Mouse (Mus musculus): ENCODE data around the gene Khdc1c. TPM values are rescaled to one million over a fixed set of nuclear protein-coding genes. Genes with fewer than 3 reads are reported as not detected.
A peak's percentile ranks its signal among the peaks of the same experiment; 100 is the strongest.
"Not testable (repeated sequence)": the region's sequence is repeated elsewhere in the genome, so short reads cannot be mapped to it uniquely, and the experiment has no call there.

Khdc1c gene
- polyA plus RNA-seq (2016; fragmentation: Nextera tagmentation; extraction: Ambion mirVana): not detected in 2 replicates

DNA sequence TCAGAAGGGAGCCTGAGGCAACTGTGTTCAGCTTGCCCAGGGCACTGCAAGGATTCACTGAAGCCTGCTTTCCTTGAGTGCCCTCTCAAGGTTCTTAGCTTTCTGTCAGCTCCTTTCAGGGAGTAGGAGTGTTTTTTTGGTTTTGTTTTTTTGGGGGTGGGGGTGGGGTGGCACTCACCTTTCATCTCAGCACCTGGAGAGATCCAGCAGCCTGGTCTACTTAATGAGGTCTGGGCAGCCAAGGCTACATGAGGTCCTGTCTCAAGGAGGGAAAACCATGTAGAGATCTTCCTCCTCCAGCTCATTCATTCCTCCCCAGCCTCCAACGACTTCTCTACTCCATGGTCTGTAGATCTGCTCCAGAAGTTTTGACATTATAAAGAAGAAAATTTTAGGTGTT lies at the start of gene Khdc1c:
Gene Khdc1c (plus strand): TSS at position 301 of the 400 bp plus-strand sequence.
- 56% methylated on average over 1 of the region's 1 CpGs for WGBS
- H3K4me1 ChIP-seq, H3K4me3 ChIP-seq: not testable (repeated sequence)

DNA sequence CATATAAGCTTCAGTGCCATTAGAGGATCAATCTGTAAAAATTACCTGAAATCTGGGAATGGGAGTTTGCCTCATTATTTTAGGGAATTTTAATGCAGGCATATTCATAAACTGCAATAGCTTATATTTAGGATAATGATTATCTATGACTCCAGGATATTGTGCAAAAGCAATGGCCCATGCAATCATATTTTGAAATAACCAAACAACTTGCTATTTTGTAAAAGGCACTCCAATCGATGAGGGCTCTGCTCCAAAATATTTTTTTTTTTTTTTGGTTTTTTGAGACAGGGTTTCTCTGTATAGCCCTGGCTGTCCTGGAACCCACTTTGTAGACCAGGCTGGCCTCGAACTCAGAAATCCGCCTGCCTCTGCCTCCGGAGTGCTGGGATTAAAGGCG lies 47.9 kb upstream of the Khdc1c start:
- not testable (repeated sequence) for H3K27me3 ChIP-seq (ENCODE audit: low read depth, poor library complexity, severe bottlenecking); H3K4me3 ChIP-seq; H3K9me3 ChIP-seq (replicated peaks); H3K27ac ChIP-seq (replicated peaks); H3K4me1 ChIP-seq; H3K36me3 ChIP-seq; DNase-seq (ENCODE audit: low spot score)
- WGBS: 92% methylated on average over 5 of the region's 5 CpGs

More for the DNA sequence above, at the start of gene Khdc1c:
- not testable (repeated sequence) for H3K27ac ChIP-seq (replicated peaks); DNase-seq (ENCODE audit: low spot score); H3K9me3 ChIP-seq (replicated peaks); H3K27me3 ChIP-seq (ENCODE audit: low read depth, poor library complexity, severe bottlenecking); H3K36me3 ChIP-seq

DNA sequence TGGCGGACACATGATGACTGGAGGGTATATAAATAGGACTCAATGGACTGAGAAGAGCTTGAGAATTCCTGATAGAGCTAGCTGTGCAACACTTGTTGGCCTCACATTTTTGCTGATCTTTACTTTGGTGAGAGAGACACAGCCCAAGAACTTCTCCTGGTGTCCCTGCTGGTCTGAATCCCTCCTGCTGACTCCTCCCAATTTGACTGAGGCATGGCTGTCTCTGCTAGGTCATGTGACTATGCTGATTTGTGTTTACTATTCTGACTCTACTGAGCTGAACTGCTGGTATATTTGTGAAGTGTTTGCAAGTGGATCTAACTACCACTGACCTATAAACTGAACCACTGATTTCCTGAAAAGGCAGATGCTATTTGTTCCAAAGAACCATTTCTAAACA lies 46.5 kb upstream of the Khdc1c start:
- Histone ChIP-seq H3K36me3 (no peaks in the 10 kb centered on the region), H3K9me3 (replicated peaks) (peaks cover 6% of the 10 kb centered on the region; the same call in 1 of the 2 replicates)

DNA sequence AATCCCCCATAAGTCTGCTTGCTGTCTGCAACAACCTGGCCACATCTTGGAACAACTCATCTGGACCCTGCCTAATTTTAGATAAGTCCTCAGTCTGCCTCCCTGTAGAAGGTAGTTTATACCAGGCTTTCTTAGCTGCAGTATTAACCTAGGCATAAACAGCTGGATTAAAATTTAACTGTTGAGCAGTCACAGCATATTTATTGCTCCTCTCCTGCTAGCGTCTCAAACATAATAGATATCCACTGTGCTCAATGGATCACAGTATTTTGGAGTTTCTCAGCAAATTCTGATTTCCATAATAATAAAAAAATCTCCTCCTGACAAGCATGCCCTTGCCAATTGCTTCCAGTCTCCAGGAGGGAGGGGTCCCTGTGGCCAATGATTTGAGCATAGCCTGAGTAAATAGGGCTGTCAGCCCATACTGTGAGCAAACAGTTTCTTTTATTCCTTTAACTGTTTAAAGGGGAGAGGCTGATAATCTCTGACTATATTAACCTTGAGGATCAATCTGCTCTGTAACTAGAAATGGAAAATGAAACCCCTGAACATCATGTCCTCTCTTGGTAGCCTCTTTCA lies 44.0 kb upstream of the Khdc1c start:
- Histone ChIP-seq H3K4me1 (no peaks in the 10 kb centered on the region), H3K27me3 (ENCODE audit: low read depth, poor library complexity, severe bottlenecking) (no peaks in the 10 kb centered on the region), H3K27ac (replicated peaks) (no peak overlapping the region), H3K4me3 (no peak overlapping the region), H3K9me3 (replicated peaks) (peaks cover 7% of the 10 kb centered on the region; the same call in 1 of the 2 replicates), H3K36me3 (no peaks in the 10 kb centered on the region)
- 62% methylated on average over 1 of the region's 1 CpGs for WGBS
- DNase-seq (ENCODE audit: low spot score): no peak

More for the DNA sequence above, 46.5 kb upstream of the Khdc1c start:
- Histone ChIP-seq H3K4me3 (no peak overlapping the region), H3K27ac (replicated peaks) (no peak overlapping the region), H3K4me1 (no peaks in the 10 kb centered on the region), H3K27me3 (ENCODE audit: low read depth, poor library complexity, severe bottlenecking) (no peaks in the 10 kb centered on the region)
- no peak for DNase-seq (ENCODE audit: low spot score)
- 94% methylated on average over 1 of the region's 1 CpGs for WGBS

DNA sequence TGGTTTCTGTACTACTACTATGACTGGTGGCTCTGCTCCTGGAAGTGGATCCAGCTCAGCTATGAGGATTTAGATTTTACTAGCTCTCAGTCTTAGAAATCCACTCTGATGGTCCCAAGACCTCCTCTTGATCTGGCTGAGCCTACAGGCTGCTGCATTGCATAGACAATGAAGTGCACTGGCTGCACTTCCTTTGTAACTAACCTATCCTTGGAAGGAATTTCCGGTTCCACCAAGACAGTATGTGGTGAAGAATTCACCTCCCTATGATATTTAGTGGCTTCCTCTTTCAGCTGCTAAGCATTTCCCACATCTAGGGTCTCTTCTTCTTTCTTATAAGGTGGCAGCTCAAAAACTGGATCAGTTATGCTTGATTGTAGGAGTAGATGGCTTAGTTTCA lies 43.5 kb upstream of the Khdc1c start:
- H3K36me3 ChIP-seq: no peaks in the 10 kb centered on the region
- no peak overlapping the region for H3K27ac ChIP-seq (replicated peaks)
- H3K27me3 ChIP-seq (ENCODE audit: low read depth, poor library complexity, severe bottlenecking): no peaks in the 10 kb centered on the region
- peaks cover 7% of the 10 kb centered on the region; the same call in 1 of the 2 replicates for H3K9me3 ChIP-seq (replicated peaks)
- no peaks in the 10 kb centered on the region for H3K4me1 ChIP-seq
- no peak for DNase-seq (ENCODE audit: low spot score)
- H3K4me3 ChIP-seq: no peak overlapping the region
- 80% methylated on average over 1 of the region's 1 CpGs for WGBS

DNA sequence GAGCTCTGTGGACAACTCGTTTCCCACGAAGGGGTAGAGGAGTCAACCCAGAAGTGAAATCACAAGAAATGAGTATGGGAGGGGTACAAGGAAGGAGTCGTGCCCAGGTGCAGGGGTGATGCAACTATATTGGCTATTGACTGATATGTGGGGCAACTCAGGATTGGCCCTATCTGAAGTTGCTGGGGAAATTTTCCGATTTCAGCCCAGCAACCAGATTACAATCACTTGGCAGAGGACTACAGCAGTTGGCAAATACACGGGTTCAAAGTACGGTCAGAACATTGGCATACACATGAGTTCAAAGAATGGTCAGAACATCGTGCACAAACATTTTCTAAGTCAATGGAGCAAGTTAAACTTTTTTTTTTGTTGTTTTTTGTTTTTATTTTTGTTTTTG lies 41.4 kb upstream of the Khdc1c start:
- Histone ChIP-seq H3K4me3 (no peak overlapping the region), H3K27ac (replicated peaks) (no peak overlapping the region), H3K27me3 (ENCODE audit: low read depth, poor library complexity, severe bottlenecking) (no peaks in the 10 kb centered on the region), H3K9me3 (replicated peaks) (peaks cover 7% of the 10 kb centered on the region; the same call in 1 of the 2 replicates), H3K4me1 (no peaks in the 10 kb centered on the region), H3K36me3 (no peaks in the 10 kb centered on the region)
- no peak for DNase-seq (ENCODE audit: low spot score)
- WGBS: 88% methylated on average over 7 of the region's 7 CpGs

DNA sequence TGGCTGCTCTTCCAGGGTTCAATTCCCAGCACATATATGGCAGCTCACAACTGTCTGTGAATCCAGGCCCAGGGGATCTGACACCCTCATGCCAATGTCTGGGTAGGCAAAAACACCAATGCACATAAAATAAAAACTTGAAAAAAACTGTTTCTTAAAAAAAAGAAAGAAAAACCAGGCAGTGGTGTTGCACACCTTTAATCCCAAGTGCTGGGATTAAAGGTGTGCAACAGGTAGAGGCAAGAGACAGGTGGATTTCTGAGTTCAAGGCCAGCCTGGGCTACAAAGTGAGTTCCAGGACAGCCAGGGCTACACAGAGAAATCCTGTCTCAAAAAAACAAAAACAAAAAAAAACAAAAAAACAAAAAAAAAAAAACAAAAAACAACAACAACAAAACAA lies 37.0 kb upstream of the Khdc1c start:
- DNase-seq (ENCODE audit: low spot score); H3K27ac ChIP-seq (replicated peaks); H3K4me1 ChIP-seq; H3K36me3 ChIP-seq; H3K4me3 ChIP-seq; H3K27me3 ChIP-seq (ENCODE audit: low read depth, poor library complexity, severe bottlenecking); H3K9me3 ChIP-seq (replicated peaks): not testable (repeated sequence)

DNA sequence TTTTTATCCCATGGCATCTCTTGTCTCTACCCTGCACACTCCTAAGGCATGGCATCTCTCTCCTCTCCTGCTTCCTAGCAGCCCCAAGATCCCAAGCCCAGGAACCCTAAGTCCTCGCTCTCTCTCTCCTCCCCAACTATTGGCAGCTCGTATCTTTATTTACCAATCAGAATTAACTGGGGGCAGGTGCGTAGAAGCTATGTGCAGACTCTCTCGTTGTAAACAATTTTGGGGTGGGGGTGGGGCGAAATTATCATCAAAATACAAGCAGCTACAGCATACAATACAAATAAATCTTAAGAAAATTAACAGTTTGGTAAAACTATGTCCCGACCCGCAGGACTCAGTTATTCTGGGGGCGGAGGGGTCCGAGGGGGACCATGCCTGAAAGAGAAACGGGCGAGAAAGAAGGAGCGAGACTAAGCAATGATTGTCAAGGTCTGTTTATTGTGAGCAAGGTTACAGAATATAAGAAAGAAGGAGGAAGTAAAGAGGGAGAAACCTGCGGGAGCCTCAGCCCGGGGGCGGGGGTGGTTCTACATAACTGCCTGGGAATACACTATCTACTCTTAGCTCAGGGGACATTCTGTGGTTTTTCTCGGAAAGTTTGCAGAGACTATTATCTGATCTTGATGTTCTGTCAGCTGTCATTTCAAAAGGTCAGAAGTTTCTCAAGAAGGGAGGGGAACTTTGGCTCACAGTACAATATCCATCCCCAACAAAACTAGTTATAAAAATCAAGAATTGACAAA lies 34.7 kb upstream of the Khdc1c start:
- Histone ChIP-seq H3K9me3 (replicated peaks) (peaks cover 3% of the 10 kb centered on the region; the same call in 1 of the 2 replicates), H3K4me3 (no peak overlapping the region), H3K27ac (replicated peaks) (no peak overlapping the region), H3K36me3 (no peaks in the 10 kb centered on the region), H3K27me3 (ENCODE audit: low read depth, poor library complexity, severe bottlenecking) (no peaks in the 10 kb centered on the region), H3K4me1 (no peaks in the 10 kb centered on the region)
- 87% methylated on average over 16 of the region's 16 CpGs for WGBS
- no peak for DNase-seq (ENCODE audit: low spot score)

DNA sequence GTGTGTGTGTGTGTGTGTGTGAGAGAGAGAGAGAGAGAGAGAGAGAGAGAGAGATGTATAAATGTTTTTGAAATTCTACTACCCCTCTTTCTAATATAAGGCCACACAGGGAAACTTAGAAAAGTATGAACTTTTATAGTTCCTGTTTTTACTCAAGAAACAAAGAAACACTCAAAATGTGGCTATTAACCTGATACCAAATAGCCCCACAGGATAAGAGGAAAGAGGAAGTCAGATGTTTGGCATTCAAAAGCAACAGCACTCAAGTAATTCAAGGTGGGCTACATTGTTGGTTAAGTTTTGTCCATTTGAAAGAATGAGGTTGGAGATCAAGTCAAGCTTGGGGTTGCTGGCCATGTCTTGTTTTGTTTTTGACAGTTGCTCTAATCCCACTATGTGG lies 32.3 kb upstream of the Khdc1c start:
- H3K4me1 ChIP-seq: no peaks in the 10 kb centered on the region
- H3K4me3 ChIP-seq: no peak overlapping the region
- no peaks in the 10 kb centered on the region for H3K27me3 ChIP-seq (ENCODE audit: low read depth, poor library complexity, severe bottlenecking)
- H3K27ac ChIP-seq (replicated peaks): no peak overlapping the region
- peaks cover 3% of the 10 kb centered on the region; the same call in 1 of the 2 replicates for H3K9me3 ChIP-seq (replicated peaks)
- DNase-seq (ENCODE audit: low spot score): no peak
- H3K36me3 ChIP-seq: no peaks in the 10 kb centered on the region

DNA sequence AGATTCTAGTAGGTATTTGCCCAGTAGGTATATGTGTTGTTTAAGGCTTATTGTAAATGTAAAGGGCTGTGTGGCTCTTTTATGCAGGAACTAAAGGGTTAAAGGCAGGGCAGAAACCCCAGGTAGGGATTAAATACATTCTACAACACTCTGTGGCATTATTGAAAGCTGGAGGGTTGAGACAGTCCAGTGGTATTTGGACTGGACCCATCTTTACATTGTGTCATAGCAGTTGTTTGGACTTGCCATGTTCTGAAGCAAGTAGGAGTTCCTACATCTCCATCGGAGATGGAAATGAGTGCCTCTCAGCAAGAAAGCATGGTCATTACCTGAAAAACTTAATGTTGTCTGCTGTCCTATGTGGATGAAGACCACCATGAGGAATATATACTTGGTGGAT lies 27.4 kb upstream of the Khdc1c start:
- H3K36me3 ChIP-seq: no peaks in the 10 kb centered on the region

DNA sequence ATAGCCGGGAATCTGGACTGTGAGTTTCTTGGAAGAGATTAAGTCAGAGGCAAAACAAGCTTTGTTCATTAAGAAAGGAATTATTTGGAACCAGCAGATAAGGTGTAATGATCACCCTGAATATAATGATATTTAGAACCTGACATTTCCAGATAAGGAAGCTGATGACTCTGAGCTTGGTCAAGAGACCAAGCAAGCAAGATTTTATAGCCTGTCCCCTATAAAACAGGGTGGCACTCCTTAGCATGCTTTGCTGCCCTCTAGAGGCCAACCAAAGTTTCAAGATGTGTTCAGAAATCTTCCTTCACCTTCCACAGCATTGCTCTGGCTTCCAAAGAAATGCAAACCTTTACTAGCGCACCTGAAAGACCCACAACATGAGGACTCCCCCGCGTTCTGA lies 23.9 kb upstream of the Khdc1c start:
- Histone ChIP-seq H3K27ac (replicated peaks) (no peak overlapping the region), H3K4me3 (no peak overlapping the region), H3K36me3 (no peaks in the 10 kb centered on the region), H3K27me3 (ENCODE audit: low read depth, poor library complexity, severe bottlenecking) (no peaks in the 10 kb centered on the region), H3K4me1 (no peaks in the 10 kb centered on the region), H3K9me3 (replicated peaks) (no peaks in the 10 kb centered on the region)
- DNase-seq (ENCODE audit: low spot score): peak; percentile 16
- WGBS: 54% methylated on average over 4 of the region's 4 CpGs

More for the DNA sequence above, 27.4 kb upstream of the Khdc1c start:
- no peak overlapping the region for H3K4me3 ChIP-seq
- no peak overlapping the region for H3K27ac ChIP-seq (replicated peaks)
- DNase-seq (ENCODE audit: low spot score): no peak
- no peaks in the 10 kb centered on the region for H3K4me1 ChIP-seq
- WGBS: 98% methylated on average over 1 of the region's 1 CpGs
- H3K27me3 ChIP-seq (ENCODE audit: low read depth, poor library complexity, severe bottlenecking): no peaks in the 10 kb centered on the region
- H3K9me3 ChIP-seq (replicated peaks): peaks cover 3% of the 10 kb centered on the region; the same call in 1 of the 2 replicates

DNA sequence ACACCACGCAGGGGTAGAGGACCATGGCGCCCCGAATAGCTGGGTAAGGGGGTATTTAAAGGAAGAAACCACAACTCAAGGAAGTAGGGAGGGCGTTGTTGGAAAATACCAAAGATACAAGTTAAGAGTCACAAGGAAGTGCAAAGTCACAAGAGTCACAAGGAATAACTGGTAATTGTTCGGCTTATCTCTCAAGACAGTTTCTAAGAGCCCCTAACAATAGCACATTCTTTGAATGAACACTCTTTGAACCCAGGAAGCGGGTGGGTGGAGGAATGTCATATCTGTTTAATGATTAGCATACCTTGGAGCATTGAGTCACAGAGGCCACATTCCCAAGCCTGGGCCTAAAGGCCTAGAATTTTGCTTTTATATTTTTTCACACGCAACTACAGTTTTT lies 23.4 kb upstream of the Khdc1c start:
- not testable (repeated sequence) for H3K4me3 ChIP-seq; H3K36me3 ChIP-seq; H3K27me3 ChIP-seq (ENCODE audit: low read depth, poor library complexity, severe bottlenecking); H3K27ac ChIP-seq (replicated peaks); DNase-seq (ENCODE audit: low spot score); H3K9me3 ChIP-seq (replicated peaks); H3K4me1 ChIP-seq
- 96% methylated on average over 7 of the region's 7 CpGs for WGBS

DNA sequence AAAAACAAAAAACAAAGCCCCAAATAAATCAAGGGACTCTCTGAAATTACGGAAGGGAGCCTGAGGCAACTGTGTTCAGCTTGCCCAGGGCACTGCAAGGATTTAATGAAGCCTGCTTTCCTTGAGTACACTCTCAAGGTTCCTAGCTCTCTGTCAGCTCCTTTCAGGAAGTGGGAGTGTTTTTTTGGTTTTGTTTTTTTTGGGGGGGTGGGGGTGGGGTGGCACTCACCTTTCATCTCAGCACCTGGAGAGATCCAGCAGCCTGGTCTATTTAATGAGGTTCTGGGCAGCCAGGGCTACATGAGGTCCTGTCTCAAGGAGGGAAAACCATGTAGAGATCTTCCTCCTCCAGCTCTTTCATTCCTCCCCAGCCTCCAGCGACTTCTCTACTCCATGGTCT lies 18.8 kb upstream of the Khdc1c start, which contains the start of gene Khdc1a:
Gene Khdc1a (plus strand): TSS at position 301 of the 400 bp plus-strand sequence.
- Histone ChIP-seq H3K4me3 (no peak within 1 kb of the TSS), H3K9me3 (replicated peaks) (no peaks in the 10 kb centered on the region), H3K36me3 (no peaks in the 10 kb centered on the region), H3K27ac (replicated peaks) (no peak within 1 kb of the TSS), H3K4me1 (no peaks in the 10 kb centered on the region), H3K27me3 (ENCODE audit: low read depth, poor library complexity, severe bottlenecking) (no peaks in the 10 kb centered on the region)
- no peak for DNase-seq (ENCODE audit: low spot score)
- WGBS: 69% methylated on average over 2 of the region's 2 CpGs
